Mouse (Mus musculus) left cerebral cortex, postnatal 10 days (tissue): ENCODE data around the gene Anxa1. TPM values are rescaled to one million over a fixed set of nuclear protein-coding genes. Genes with fewer than 3 reads are reported as not detected.

Source experiments
- DNase-seq, 2 experiments: peaks; one replicate each; pipeline ENCODE4 v3.0.0; 2021 to 2022; ENCODE audit warnings: low spot score in 2 of 2, mixed read lengths in 1 of 2; ENCODE audit errors: extremely low spot score in 1 of 2
- intact Hi-C: fragments of 180-260 bp; cut with DNase I; formaldehyde crosslinking; loops from one replicate; pipeline ENCODE4 v1.15.1; 2025
- total RNA-seq, 2 experiments: library from RNA; stranded (reverse); gene quantifications; 2 replicates each; pipeline ENCODE4 v1.2.3; 2021

Anxa1 gene
- total RNA-seq, result 1 to 10 TPM; 2.5 to 3.2 TPM

GRCm38 (mm10) chr19:20390455-20390994 is at the start of gene Anxa1:
Gene Anxa1 (minus strand): TSS chr19:20390944.
- intact Hi-C loops, result no loop called here
- no peak for DNase-seq

- DNase-seq, result peak in 1 of 2 experiments; percentile 65
- intact Hi-C loops, result loop anchor here (10.0 kb wide), 1 partner anchor 72 kb away; no protein-coding TSS in a partner anchor
These were observed 46.3 kb upstream of the Anxa1 start for GRCm38 (mm10) chr19:20437043-20437442.

GRCm38 (mm10) chr19:20434541-20434940 is 43.8 kb upstream of the Anxa1 start:
- peak; percentile 20 to 39 for DNase-seq
- intact Hi-C loops, result loop anchor here (10.0 kb wide), 1 partner anchor 70 kb away; no protein-coding TSS in a partner anchor

GRCm38 (mm10) chr19:20433966-20434365 is 43.2 kb upstream of the Anxa1 start:
- intact Hi-C loops, result loop anchor here (10.0 kb wide), 1 partner anchor 69 kb away; no protein-coding TSS in a partner anchor
- DNase-seq, result no peak

GRCm38 (mm10) chr19:20426443-20427161 is 35.9 kb upstream of the Anxa1 start:
- DNase-seq, result no peak
- intact Hi-C loops, result no loop called here

- intact Hi-C loops, result no loop called here
- no peak for DNase-seq
These were observed 20.5 kb upstream of the Anxa1 start for GRCm38 (mm10) chr19:20411276-20411675.

- no peak for DNase-seq
- intact Hi-C loops, result no loop called here
These were observed 19.1 kb upstream of the Anxa1 start for GRCm38 (mm10) chr19:20409541-20410528.

GRCm38 (mm10) chr19:20406475-20406874 is 15.7 kb upstream of the Anxa1 start:
- DNase-seq, result no peak
- intact Hi-C loops, result no loop called here

GRCm38 (mm10) chr19:20405015-20405414 is 14.3 kb upstream of the Anxa1 start:
- DNase-seq, result no peak
- intact Hi-C loops, result no loop called here

GRCm38 (mm10) chr19:20403740-20404139 is 13.0 kb upstream of the Anxa1 start:
- intact Hi-C loops, result no loop called here
- no peak for DNase-seq

GRCm38 (mm10) chr19:20403219-20403618 is 12.5 kb upstream of the Anxa1 start:
- intact Hi-C loops, result no loop called here
- no peak for DNase-seq

- no peak for DNase-seq
- intact Hi-C loops, result no loop called here
These were observed 11.9 kb upstream of the Anxa1 start for GRCm38 (mm10) chr19:20402516-20403200.

GRCm38 (mm10) chr19:20401961-20402360 is 11.2 kb upstream of the Anxa1 start:
- intact Hi-C loops, result no loop called here
- DNase-seq, result no peak

- intact Hi-C loops, result no loop called here
- DNase-seq, result no peak
These were observed 8.4 kb upstream of the Anxa1 start for GRCm38 (mm10) chr19:20399187-20399586.

- intact Hi-C loops, result no loop called here
- DNase-seq, result no peak
These were observed 6.3 kb upstream of the Anxa1 start for GRCm38 (mm10) chr19:20397092-20397491.

GRCm38 (mm10) chr19:20393556-20394274 is 3.0 kb upstream of the Anxa1 start:
- no peak for DNase-seq
- intact Hi-C loops, result no loop called here

GRCm38 (mm10) chr19:20389723-20390122 is 1.0 kb downstream of the Anxa1 start:
- DNase-seq, result no peak
- intact Hi-C loops, result no loop called here

GRCm38 (mm10) chr19:20389245-20389644 is 1.5 kb downstream of the Anxa1 start:
- intact Hi-C loops, result no loop called here
- DNase-seq, result no peak
